Mouse (Mus musculus) stomach, embryonic 16.5 days (tissue): ENCODE results near the gene Zfp37. TPM values are rescaled to one million over a fixed set of nuclear protein-coding genes. Genes with fewer than 3 reads are reported as not detected.
A peak's percentile ranks its signal among the peaks of the same experiment; 100 is the strongest.

ENCODE experiments used
- ATAC-seq: fragments of 200-750 bp; cut with Nextera tagmentation; 2 replicates; pipeline ENCODE4 v1.8.0; 2017; ENCODE audit warnings: moderate number of reproducible peaks, moderate TSS enrichment; ENCODE audit not compliant: insufficient read depth, low FRiP score
- H3K27ac ChIP-seq: fragments of 300-500 bp; sonication (generic); 2 replicates; pipeline ENCODE4 v1.5.1; 2014; ENCODE audit warnings: low read length
- H3K27me3 ChIP-seq: fragments of 300-500 bp; sonication (generic); 2 replicates; pipeline ENCODE4 v1.6.1; 2014; ENCODE audit warnings: low read length, control low read depth, mixed read lengths; ENCODE audit not compliant: control insufficient read depth, insufficient read depth
- H3K36me3 ChIP-seq: fragments of 300-500 bp; sonication (generic); 2 replicates; pipeline ENCODE4 v1.6.1; 2014; ENCODE audit warnings: low read length; ENCODE audit not compliant: control insufficient read depth, insufficient read depth
- H3K4me1 ChIP-seq: fragments of 300-500 bp; sonication (generic); 2 replicates; pipeline ENCODE4 v1.6.1; 2014; ENCODE audit warnings: low read length, control low read depth, mixed read lengths; ENCODE audit not compliant: control insufficient read depth, insufficient read depth
- H3K4me2 ChIP-seq: fragments of 300-500 bp; sonication (generic); 2 replicates; pipeline ENCODE4 v1.6.1; 2014; ENCODE audit warnings: low read depth, low read length, mixed read lengths
- H3K4me3 ChIP-seq: fragments of 300-500 bp; sonication (generic); replicated peaks from 2 replicates; pipeline ENCODE4 v1.5.1; 2014; ENCODE audit warnings: mild to moderate bottlenecking, low read length
- H3K9ac ChIP-seq: fragments of 300-500 bp; sonication (generic); 2 replicates; pipeline ENCODE4 v1.6.1; 2014; ENCODE audit warnings: low read length
- H3K9me3 ChIP-seq: fragments of 300-500 bp; sonication (generic); replicated peaks from 2 replicates; pipeline ENCODE4 v1.6.1; 2016; ENCODE audit warnings: low read length, control low read depth; ENCODE audit not compliant: control insufficient read depth
- whole genome bisulfite sequencing: fragments of 180-500 bp; shearing (Covaris S2); extraction: QIAGEN DNeasy Blood & Tissue Kit; methylation state at CpG from one replicate; pipeline ENCODE4 v1.1.7; 2014; 5-methylcytosine and 5-hydroxymethylcytosine counted together
- polyA plus RNA-seq: library from polyadenylated mRNA; unstranded; fragments of >200 nt; fragmentation: Nextera tagmentation; extraction: Ambion mirVana; gene quantifications from 2 replicates; pipeline ENCODE4 v1.2.1, GENCODE M21; 2015

Zfp37 gene
- polyA plus RNA-seq, 1 experiment from 2014 or later: 7.7 TPM

DNA sequence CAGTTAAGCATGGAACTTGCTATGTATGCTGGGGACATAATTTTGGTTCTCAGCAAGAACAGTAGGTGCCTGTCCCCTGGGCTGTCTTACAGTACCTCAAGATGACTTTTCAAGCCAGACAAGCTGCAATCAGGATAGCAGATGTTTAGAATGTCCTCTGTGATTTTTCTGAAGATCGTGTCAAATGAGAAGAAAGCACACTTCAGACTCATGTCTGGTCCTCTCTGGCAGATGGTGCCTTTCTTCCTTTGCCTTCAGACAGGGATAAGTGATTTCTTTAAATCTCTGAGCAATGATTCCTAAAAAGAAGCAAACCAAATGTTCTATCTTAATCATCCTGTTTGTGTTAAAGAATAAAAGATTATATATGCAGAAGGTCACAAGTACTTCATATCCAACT lies 694 bp downstream of the Zfp37 start:
- ATAC-seq: no peak
- no peak overlapping the region for H3K27ac ChIP-seq
- no peaks in the 10 kb centered on the region for H3K36me3 ChIP-seq

DNA sequence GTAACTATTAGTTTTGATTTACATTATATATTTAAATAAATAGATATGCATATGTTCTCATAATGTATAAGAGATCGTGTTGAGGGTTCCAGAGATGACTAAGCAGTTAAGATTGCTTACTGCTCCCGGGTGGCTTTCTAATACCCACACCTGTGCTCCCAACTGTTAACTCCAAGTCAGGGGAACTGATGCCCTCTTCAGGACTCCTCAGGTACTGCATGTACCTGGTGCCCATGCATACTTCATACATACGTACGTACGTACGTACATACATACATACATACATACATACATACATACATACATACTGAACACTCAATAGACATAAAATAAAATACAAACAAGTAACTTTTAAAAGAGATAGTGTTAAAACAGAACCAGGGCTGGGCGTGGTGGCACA lies 1.4 kb downstream of the Zfp37 start:
- ATAC-seq: no peak
- no peak overlapping the region for H3K9ac ChIP-seq
- H3K4me1 ChIP-seq: no peaks in the 10 kb centered on the region

More for the DNA sequence above, 694 bp downstream of the Zfp37 start:
- Histone ChIP-seq H3K9ac (no peak overlapping the region), H3K4me3 (no peak overlapping the region), H3K4me2 (no peak overlapping the region), H3K27me3 (no peaks in the 10 kb centered on the region), H3K9me3 (no peaks in the 10 kb centered on the region), H3K4me1 (no peaks in the 10 kb centered on the region)
- 56% methylated on average over 1 of the region's 1 CpGs for WGBS

DNA sequence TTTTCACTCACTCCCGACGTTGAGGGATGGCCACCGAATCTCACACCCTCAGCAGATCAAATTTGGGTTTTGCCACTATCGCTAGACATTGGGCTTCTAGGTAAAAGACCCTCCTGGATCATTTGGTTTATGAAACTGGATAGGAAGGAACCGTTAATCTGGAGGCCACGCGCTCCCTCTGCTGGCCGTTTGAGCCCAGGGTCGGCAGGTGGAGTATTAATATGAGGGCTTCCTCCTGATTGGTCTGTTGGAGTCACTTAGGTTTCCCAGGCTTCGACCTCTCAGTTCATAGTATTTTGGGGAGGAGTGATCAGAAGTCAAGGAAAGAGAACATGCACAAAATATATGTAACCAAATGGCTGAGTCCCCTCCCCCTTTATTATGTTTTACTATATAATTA lies 2.5 kb downstream of the Zfp37 start:
- Histone ChIP-seq H3K9me3 (no peaks in the 10 kb centered on the region), H3K4me1 (no peaks in the 10 kb centered on the region), H3K9ac (no peak overlapping the region), H3K4me3 (no peak overlapping the region), H3K36me3 (no peaks in the 10 kb centered on the region), H3K4me2 (no peak overlapping the region), H3K27ac (no peak overlapping the region), H3K27me3 (no peaks in the 10 kb centered on the region)
- 0 out of 2 replicates have a peak, but pooled peaks have one; percentile 33 for ATAC-seq
- 34% methylated on average over 10 of the region's 10 CpGs for WGBS

More for the DNA sequence above, 1.4 kb downstream of the Zfp37 start:
- no peaks in the 10 kb centered on the region for H3K27me3 ChIP-seq
- no peak overlapping the region for H3K4me2 ChIP-seq
- H3K4me3 ChIP-seq: no peak overlapping the region
- no peaks in the 10 kb centered on the region for H3K9me3 ChIP-seq
- 86% methylated on average over 7 of the region's 7 CpGs for WGBS
- H3K36me3 ChIP-seq: no peaks in the 10 kb centered on the region
- no peak overlapping the region for H3K27ac ChIP-seq

DNA sequence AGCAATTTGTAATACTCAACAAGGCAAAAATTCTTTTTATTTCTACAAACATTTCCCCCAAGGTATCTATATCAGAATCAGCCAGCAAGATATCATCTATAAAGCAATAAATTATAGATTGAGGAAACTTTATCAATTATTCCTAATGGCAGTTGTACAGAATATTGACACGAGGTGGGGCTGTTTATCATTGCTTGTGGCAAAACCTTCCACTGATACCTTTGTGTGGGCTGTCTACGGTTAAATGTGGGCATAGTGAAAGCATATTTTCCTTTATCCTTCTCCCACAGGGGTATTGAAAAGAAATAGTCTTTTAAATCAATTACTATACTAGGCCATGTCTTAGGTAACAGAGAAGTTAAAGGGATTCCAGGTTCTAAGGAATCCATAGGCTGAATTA lies 17.4 kb downstream of the Zfp37 start:
- H3K4me2 ChIP-seq: no peak overlapping the region
- WGBS: 73% methylated on average over 2 of the region's 2 CpGs
- H3K27me3 ChIP-seq: no peaks in the 10 kb centered on the region
- H3K4me3 ChIP-seq: no peak overlapping the region
- H3K36me3 ChIP-seq: no peaks in the 10 kb centered on the region
- H3K4me1 ChIP-seq: 0 out of 2 replicates have a peak, but pooled peaks cover 5% of the 10 kb centered on the region
- ATAC-seq: no peak
- H3K9me3 ChIP-seq: no peaks in the 10 kb centered on the region
- no peak overlapping the region for H3K9ac ChIP-seq
- H3K27ac ChIP-seq: no peak overlapping the region

DNA sequence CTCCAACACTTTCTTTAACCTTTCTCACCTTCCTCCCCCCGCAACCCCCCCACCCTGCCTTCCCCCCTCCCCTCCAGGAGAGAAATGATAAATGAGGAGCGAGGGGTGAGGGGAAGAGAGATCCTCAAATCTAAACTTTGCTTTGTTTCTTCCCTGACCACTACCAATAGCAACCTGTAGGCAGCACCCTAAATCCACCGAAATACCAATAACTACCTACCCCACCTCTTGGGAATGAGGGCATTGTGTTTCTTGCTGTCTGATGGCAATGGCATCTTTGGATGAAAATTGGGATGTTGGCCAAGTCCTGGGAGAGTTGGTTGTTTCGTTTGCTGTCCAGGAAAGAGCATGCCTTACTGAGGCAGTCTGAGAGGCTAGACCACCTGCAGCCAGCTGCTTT lies 20.8 kb downstream of the Zfp37 start:
- ATAC-seq: no peak

DNA sequence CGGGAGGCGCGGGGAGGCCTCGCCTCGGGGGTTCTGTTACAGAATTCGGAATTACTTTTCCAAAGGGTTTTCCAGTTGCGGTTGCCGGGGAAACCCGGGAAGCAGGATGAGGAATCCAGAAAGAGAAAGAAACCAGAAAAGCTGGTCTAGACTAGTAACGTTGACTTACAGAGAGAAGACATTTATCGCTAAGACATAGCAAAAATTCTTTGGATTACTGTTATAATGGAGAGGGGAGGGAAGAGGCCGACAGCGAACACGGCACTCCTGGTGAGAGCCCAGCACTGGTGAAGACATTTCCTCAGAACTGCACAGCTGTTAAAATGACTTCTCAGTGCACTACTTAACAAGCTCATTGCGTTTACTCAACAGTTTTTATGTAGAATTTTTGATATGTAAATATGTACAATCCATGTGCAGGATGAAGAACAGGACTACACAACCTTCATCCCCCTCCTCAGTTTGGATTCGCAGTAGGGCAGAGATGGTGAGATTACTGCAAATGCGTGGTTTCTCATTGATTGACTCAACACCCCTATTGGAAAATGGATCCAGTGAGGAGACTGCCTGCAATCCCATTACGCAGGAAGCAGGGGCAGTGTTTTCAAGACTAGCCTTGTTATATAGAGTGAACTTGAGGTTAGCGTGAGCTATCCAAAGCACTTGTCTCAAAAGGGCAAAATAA lies 22.0 kb downstream of the Zfp37 start:
- WGBS: 5% methylated on average over 19 of the region's 19 CpGs
- H3K9me3 ChIP-seq: no peaks in the 10 kb centered on the region
- H3K4me2 ChIP-seq: peak overlapping the region; percentile 61
- peak; percentile 59 for ATAC-seq
- H3K27me3 ChIP-seq: no peaks in the 10 kb centered on the region
- H3K4me3 ChIP-seq: peak overlapping the region; percentile 62
- peak overlapping the region; percentile 79 for H3K9ac ChIP-seq
- peaks cover 1% of the 10 kb centered on the region; the same call in 1 of the 2 replicates for H3K36me3 ChIP-seq
- peaks cover 9% of the 10 kb centered on the region; the same call in 1 of the 2 replicates for H3K4me1 ChIP-seq
- peak overlapping the region; percentile 91 for H3K27ac ChIP-seq

More for the DNA sequence above, 20.8 kb downstream of the Zfp37 start:
- no peaks in the 10 kb centered on the region for H3K36me3 ChIP-seq
- H3K4me3 ChIP-seq: no peak overlapping the region
- no peak overlapping the region for H3K27ac ChIP-seq
- H3K9ac ChIP-seq: no peak overlapping the region
- 27% methylated on average over 4 of the region's 4 CpGs for WGBS
- H3K9me3 ChIP-seq: no peaks in the 10 kb centered on the region
- H3K27me3 ChIP-seq: no peaks in the 10 kb centered on the region
- peaks cover 9% of the 10 kb centered on the region; the same call in 1 of the 2 replicates for H3K4me1 ChIP-seq
- no peak overlapping the region for H3K4me2 ChIP-seq

DNA sequence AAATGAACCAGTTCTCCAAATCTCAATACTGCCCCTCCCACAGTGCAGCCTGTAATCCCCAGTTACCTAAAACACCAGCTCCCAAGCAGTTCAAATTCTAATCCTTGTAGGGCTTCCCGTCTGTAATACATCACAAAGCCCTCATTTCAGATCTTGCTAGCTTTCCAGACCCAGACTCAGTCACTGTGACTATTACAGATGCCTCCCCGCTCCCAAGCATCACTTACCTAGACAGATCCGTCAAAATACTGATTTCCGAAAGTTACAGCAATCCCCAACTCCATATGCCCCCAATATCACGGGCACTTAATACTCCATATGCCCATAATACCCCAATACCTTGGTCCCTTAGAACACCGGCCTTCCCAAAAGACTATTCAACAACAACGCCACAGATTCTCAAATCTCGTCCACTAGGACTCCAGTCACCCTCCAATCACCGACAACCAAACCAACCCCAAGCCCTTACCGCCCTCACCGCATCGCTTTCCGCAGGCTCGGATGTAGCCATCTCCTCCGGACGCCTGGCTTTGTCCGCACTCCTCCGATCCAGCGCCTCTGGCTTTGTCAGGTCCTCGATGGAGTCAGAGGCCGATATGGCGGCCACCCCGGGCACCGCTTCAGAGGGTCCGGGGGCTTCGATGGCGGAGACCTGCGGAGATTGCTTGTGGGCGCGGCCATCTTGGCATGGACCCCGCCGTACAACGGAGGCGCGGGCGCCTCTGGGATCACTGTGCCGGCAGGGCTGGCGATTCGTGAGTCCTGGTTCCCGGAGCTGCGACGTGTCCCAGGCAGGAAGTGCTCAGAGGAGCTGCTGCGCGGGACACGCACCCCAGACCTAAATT lies 22.8 kb downstream of the Zfp37 start:
- H3K4me3 ChIP-seq: peak overlapping the region; percentile 62
- peaks cover 9% of the 10 kb centered on the region; the same call in 1 of the 2 replicates for H3K36me3 ChIP-seq
- no peaks in the 10 kb centered on the region for H3K9me3 ChIP-seq
- peak overlapping the region; percentile 61 for H3K4me2 ChIP-seq
- H3K4me1 ChIP-seq: peaks cover 9% of the 10 kb centered on the region; the same call in 1 of the 2 replicates
- under 1% methylated on average over 45 of the region's 45 CpGs for WGBS
- peak overlapping the region; percentile 91 for H3K27ac ChIP-seq
- no peaks in the 10 kb centered on the region for H3K27me3 ChIP-seq
- peak; percentile 96 for ATAC-seq
- peak overlapping the region; percentile 79 for H3K9ac ChIP-seq

DNA sequence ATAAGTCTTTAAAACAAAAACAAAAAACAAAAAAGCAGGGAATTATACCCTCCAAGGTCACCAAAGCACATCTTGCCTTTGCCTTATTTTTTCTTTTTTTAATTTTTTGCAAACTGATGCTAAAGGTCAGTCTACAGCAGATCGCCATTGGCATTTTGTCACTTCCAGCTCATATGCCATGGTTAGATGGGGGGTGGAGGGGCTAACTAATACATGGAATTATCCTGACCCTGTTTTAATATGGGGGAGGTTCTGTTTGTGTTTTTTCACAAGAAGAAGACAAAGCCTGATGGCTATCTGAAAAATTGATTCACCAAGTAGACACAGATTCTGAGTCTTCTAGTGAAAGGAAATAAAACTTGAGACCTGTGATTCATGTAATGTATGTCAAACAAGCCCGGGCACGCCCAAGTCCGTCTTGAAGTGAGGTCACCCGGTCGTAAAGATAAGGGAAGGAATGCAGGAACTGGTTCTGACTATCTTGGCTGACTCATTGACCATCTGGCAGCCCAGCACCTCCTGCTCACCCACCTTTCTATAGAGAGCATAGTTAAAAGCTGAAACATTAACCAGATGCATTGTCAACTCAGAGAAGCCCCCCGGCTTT lies 30.8 kb downstream of the Zfp37 start:
- peaks cover 66% of the 10 kb centered on the region for H3K36me3 ChIP-seq
- H3K9me3 ChIP-seq: peaks cover 12% of the 10 kb centered on the region
- no peak overlapping the region for H3K4me3 ChIP-seq
- no peak overlapping the region for H3K4me2 ChIP-seq
- WGBS: 60% methylated on average over 7 of the region's 7 CpGs
- H3K4me1 ChIP-seq: no peaks in the 10 kb centered on the region
- H3K27me3 ChIP-seq: no peaks in the 10 kb centered on the region
- no peak overlapping the region for H3K9ac ChIP-seq
- no peak for ATAC-seq
- H3K27ac ChIP-seq: no peak overlapping the region

DNA sequence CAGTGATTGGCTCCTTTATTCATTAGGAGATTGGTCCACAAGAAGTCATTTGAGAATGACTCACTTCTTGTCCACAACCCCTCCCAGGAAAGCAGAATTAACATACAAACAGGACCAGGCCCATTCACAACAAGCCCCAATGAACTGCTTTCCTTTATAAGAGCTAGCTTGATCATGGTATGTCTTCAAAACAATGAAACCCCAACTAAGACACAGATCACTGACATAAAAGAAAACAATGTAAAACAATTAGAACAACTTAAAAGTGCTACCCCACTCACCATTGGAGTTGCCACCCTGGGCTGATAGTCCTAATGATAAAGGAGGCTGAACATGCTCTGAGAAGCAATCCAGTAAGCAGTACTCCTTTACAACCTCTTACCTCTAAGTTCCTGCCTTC lies 42.1 kb downstream of the Zfp37 start:
- no peaks in the 10 kb centered on the region for H3K4me1 ChIP-seq
- H3K9ac ChIP-seq: no peak overlapping the region
- H3K27me3 ChIP-seq: no peaks in the 10 kb centered on the region
- H3K4me3 ChIP-seq: no peak overlapping the region
- peaks cover 52% of the 10 kb centered on the region for H3K36me3 ChIP-seq
- H3K9me3 ChIP-seq: peaks cover 41% of the 10 kb centered on the region
- H3K27ac ChIP-seq: no peak overlapping the region
- no peak for ATAC-seq
- H3K4me2 ChIP-seq: no peak overlapping the region
